Mouse (Mus musculus) layer of hippocampus, adult 18-20 months (tissue): ENCODE measurements around the gene Twf2. TPM values are rescaled to one million over a fixed set of nuclear protein-coding genes. Genes with fewer than 3 reads are reported as not detected.
"Not testable (repeated sequence)": the region's sequence is repeated elsewhere in the genome, so short reads cannot be mapped to it uniquely, and the experiment has no call there.

ENCODE experiments used
- DNase-seq, 2 experiments: peaks; one replicate each; pipeline ENCODE4 v3.0.0; 2022; ENCODE audit warnings: low spot score in 2 of 2
- long read RNA-seq: library from polyadenylated mRNA; stranded (forward); transcript quantifications from one replicate; pipeline ENCODE4 v2.0.0, GENCODE M21; 2021
- total RNA-seq, 2 experiments: library from RNA; stranded (reverse); gene quantifications; 2 replicates each; pipeline ENCODE4 v1.2.3; 2021

Twf2 gene
- total RNA-seq, result 10 to 100 TPM; 58.4 to 60.6 TPM
- long read RNA-seq, transcript Twf2-201 (9 exons, 1,596 nt), result major isoform, 50 of 59 reads
- long read RNA-seq, partial matches to known transcripts, result 0 of 59 reads
- long read RNA-seq, other reads (novel, unspliced or antisense), result 9 of 59 reads

- DNase-seq, result peak; percentile 89 to 91
Observed at GRCm38 (mm10) chr9:106202819-106203636, at the start of gene Twf2. Gene Twf2 (plus strand): TSS chr9:106203108.

GRCm38 (mm10) chr9:106154106-106154505, 48.8 kb upstream of the Twf2 start:
- no peak for DNase-seq

- peak in 1 of 2 experiments; percentile 70 for DNase-seq
Observed at GRCm38 (mm10) chr9:106156419-106156818, 46.5 kb upstream of the Twf2 start.

- DNase-seq, result no peak
Observed at GRCm38 (mm10) chr9:106156921-106157622, 45.8 kb upstream of the Twf2 start.

- DNase-seq, result no peak
Observed at GRCm38 (mm10) chr9:106157623-106157925, 45.3 kb upstream of the Twf2 start.

GRCm38 (mm10) chr9:106158037-106158491, 44.8 kb upstream of the Twf2 start, which contains the start of gene Glyctk:
Gene Glyctk (minus strand): TSS chr9:106158138.
- no peak for DNase-seq

- DNase-seq, result no peak
Observed at GRCm38 (mm10) chr9:106159237-106159636, 43.7 kb upstream of the Twf2 start.

- peak; percentile 76 to 93 for DNase-seq
Observed at GRCm38 (mm10) chr9:106159784-106160301, 43.1 kb upstream of the Twf2 start.

- no peak for DNase-seq
Observed at GRCm38 (mm10) chr9:106160426-106160825, 42.5 kb upstream of the Twf2 start.

- no peak for DNase-seq
Observed at GRCm38 (mm10) chr9:106166709-106167108, 36.2 kb upstream of the Twf2 start.

- DNase-seq, result no peak
Observed at GRCm38 (mm10) chr9:106167241-106167640, 35.7 kb upstream of the Twf2 start.

GRCm38 (mm10) chr9:106167703-106168102, 35.2 kb upstream of the Twf2 start:
- no peak for DNase-seq

GRCm38 (mm10) chr9:106169006-106169405, 33.9 kb upstream of the Twf2 start:
- DNase-seq, result not testable (repeated sequence)

- no peak for DNase-seq
Observed at GRCm38 (mm10) chr9:106169917-106170316, 33.0 kb upstream of the Twf2 start.

- peak; percentile 77 to 91 for DNase-seq
Observed at GRCm38 (mm10) chr9:106170556-106171345, 32.2 kb upstream of the Twf2 start, which contains the start of gene Wdr82. Gene Wdr82 (plus strand): TSS chr9:106170928.

GRCm38 (mm10) chr9:106171346-106172158, 31.4 kb upstream of the Twf2 start:
- peak; percentile 33 to 59 for DNase-seq

GRCm38 (mm10) chr9:106172527-106172926, 30.4 kb upstream of the Twf2 start:
- DNase-seq, result no peak

GRCm38 (mm10) chr9:106173363-106173762, 29.5 kb upstream of the Twf2 start:
- no peak for DNase-seq

- no peak for DNase-seq
Observed at GRCm38 (mm10) chr9:106175552-106176200, 27.2 kb upstream of the Twf2 start.

- no peak for DNase-seq
Observed at GRCm38 (mm10) chr9:106176769-106177168, 26.1 kb upstream of the Twf2 start.
